In genomic region chr11:100290235-100290634, GRCm38 (mm10) we compare ENCODE assay signal across 16 mouse cellular contexts. TPM values are rescaled to one million over a fixed set of nuclear protein-coding genes. Genes with fewer than 3 reads are reported as not detected.
A peak's percentile ranks its signal among the peaks of the same experiment; 100 is the strongest.
DNase-seq lines count a peak whose midpoint lies in the region; ATAC-seq and TF ChIP-seq lines count a peak whose summit lies in the region.
"Had no signal": no experiment of that assay in that cellular context is flagged by ENCODE, and none has a peak within 500 bp of the region (broad histone marks: within the 10 kb centered on the region; RNA-seq: fewer than 3 reads in every experiment).

No protein-coding gene starts in this region.

- H3K4me1 ChIP-seq in kidney, adult 2 months (ENCODE audit: control insufficient read depth, insufficient read depth, low read length): no peaks in the 10 kb centered on the region
- H3K4me1 ChIP-seq in embryonic facial prominence, embryonic 14.5 days (ENCODE audit: control insufficient read depth, insufficient read depth, low read length): peaks cover 8% of the 10 kb centered on the region
- H3K4me1 ChIP-seq: liver, embryonic 15.5 days had no signal

- 61% methylated on average over 5 of the region's 5 CpGs for WGBS in kidney, adult 2 months
- WGBS in embryonic facial prominence, embryonic 14.5 days: 38% methylated on average over 5 of the region's 5 CpGs

- no peaks in the 10 kb centered on the region for H3K9me3 ChIP-seq in embryonic facial prominence, embryonic 14.5 days (ENCODE audit: control insufficient read depth, low read length)
- H3K9me3 ChIP-seq: liver, embryonic 15.5 days had no signal

- ATAC-seq in embryonic facial prominence, embryonic 14.5 days (ENCODE audit: low read depth): no peak
- ATAC-seq in granulocyte monocyte progenitor cell, adult 5-6 weeks (replicated peaks; ENCODE audit: poor library complexity, severe bottlenecking): no peak

- H3K27me3 ChIP-seq in kidney, adult 2 months (replicated peaks; ENCODE audit: control insufficient read depth, insufficient read depth, low read length): no peaks in the 10 kb centered on the region
- no peaks in the 10 kb centered on the region for H3K27me3 ChIP-seq in embryonic facial prominence, embryonic 14.5 days (replicated peaks; ENCODE audit: control insufficient read depth, insufficient read depth, low read length)

- H3K36me3 ChIP-seq in kidney, adult 2 months (ENCODE audit: control insufficient read depth, insufficient read depth, low read length): no peaks in the 10 kb centered on the region
- no peaks in the 10 kb centered on the region for H3K36me3 ChIP-seq in embryonic facial prominence, embryonic 14.5 days (ENCODE audit: control insufficient read depth, insufficient read depth, low read length)
- H3K36me3 ChIP-seq: liver, embryonic 15.5 days had no signal

- no peak for TF ChIP-seq CTCF in kidney, adult 2 months (conservative IDR thresholded peaks at IDR 0.05; ENCODE audit: insufficient read depth, insufficient read length, low read depth, low read length)

- H3K9ac ChIP-seq in embryonic facial prominence, embryonic 14.5 days (ENCODE audit: low read depth, low read length): 0 out of 2 replicates have a peak overlapping the region, but pooled peaks have one; percentile 26
- H3K9ac ChIP-seq: liver, embryonic 15.5 days had no signal

- H3K27ac ChIP-seq in kidney, adult 2 months (ENCODE audit: insufficient read depth, low read depth, low read length): no peak overlapping the region; the same call in 1 of the 2 replicates
- H3K27ac ChIP-seq in embryonic facial prominence, embryonic 14.5 days (replicated peaks; ENCODE audit: low read depth, low read length): peak overlapping the region; percentile 74
- H3K27ac ChIP-seq: left cerebral cortex, adult 2 months; liver, embryonic 15.5 days had no signal

- H3K4me2 ChIP-seq in embryonic facial prominence, embryonic 14.5 days (ENCODE audit: low read depth, low read length): no peak overlapping the region
- H3K4me2 ChIP-seq: heart, embryonic 11.5 days; liver, embryonic 15.5 days had no signal

- peak; percentile 13 for DNase-seq in adrenal gland, postnatal 25 days
- no peak for DNase-seq in adrenal gland, postnatal 10 days
- peak; percentile 13 for DNase-seq in kidney, adult 2 months
- no peak for DNase-seq in kidney, postnatal 36 days
- DNase-seq in embryonic facial prominence, embryonic 14.5 days (ENCODE audit: low spot score): peak; percentile 59
- peak; percentile 31 to 62 for DNase-seq in lung, postnatal 4 days
- no peak for DNase-seq in cerebellum, adult 11 months
- DNase-seq: B cell, adult 2 months; kidney, adult 8-10 months; spleen, adult 18-20 months had no signal

- no peak for TF ChIP-seq POLR2A in kidney, adult 2 months (IDR thresholded peaks at IDR 0.05; ENCODE audit: low read depth, low read length)

- H3K4me3 ChIP-seq in kidney, adult 2 months (ENCODE audit: insufficient read depth, low read depth, low read length): no peak overlapping the region
- H3K4me3 ChIP-seq in embryonic facial prominence, embryonic 14.5 days (ENCODE audit: low read depth, low read length): no peak overlapping the region
- H3K4me3 ChIP-seq: left cerebral cortex, adult 2 months; liver, embryonic 15.5 days had no signal

RNA-seq across cellular contexts. Expression of gene Krt42, which starts 20.6 kb away (rescaled TPM):
- not detected in 2 replicates for total RNA-seq in adrenal gland, postnatal 25 days (2021)
- not detected for total RNA-seq in adrenal gland, postnatal 10 days (2021)
- polyA plus RNA-seq in kidney, adult 2 months (2012; rRNA removed): not detected in 2 replicates
- 0.22 TPM in 1 of 2 replicates, not detected in the other for polyA plus RNA-seq in embryonic facial prominence, embryonic 14.5 days (2014; fragmentation: Nextera tagmentation; extraction: Ambion mirVana)
- not detected in 2 replicates for total RNA-seq in granulocyte monocyte progenitor cell, adult 5-6 weeks (2014; fragmentation: Nextera tagmentation)
- not detected in 2 replicates for total RNA-seq in granulocyte monocyte progenitor cell, adult 5-6 weeks (2017)
- total RNA-seq: common myeloid progenitor, adult 5-6 weeks; left cerebral cortex, adult 2 months had no signal
- polyA plus RNA-seq: liver, embryonic 15.5 days; midbrain, postnatal 0 days had no signal

RNA-seq across cellular contexts. Expression of gene Krt17, which starts 29.4 kb away (rescaled TPM):
- not detected in 2 replicates for total RNA-seq in adrenal gland, postnatal 25 days (2021)
- total RNA-seq in adrenal gland, postnatal 10 days (2021): not detected
- 0.08 TPM in 1 of 2 replicates, not detected in the other for polyA plus RNA-seq in kidney, adult 2 months (2012; rRNA removed)
- 129 and 152 TPM in 2 replicates for polyA plus RNA-seq in embryonic facial prominence, embryonic 14.5 days (2014; fragmentation: Nextera tagmentation; extraction: Ambion mirVana)
- not detected in 2 replicates for total RNA-seq in granulocyte monocyte progenitor cell, adult 5-6 weeks (2014; fragmentation: Nextera tagmentation)
- total RNA-seq in granulocyte monocyte progenitor cell, adult 5-6 weeks (2017): not detected in 2 replicates
- total RNA-seq: common myeloid progenitor, adult 5-6 weeks; left cerebral cortex, adult 2 months had no signal

RNA-seq across cellular contexts. Expression of gene Eif1, which starts 29.4 kb away (rescaled TPM):
- total RNA-seq in adrenal gland, postnatal 25 days (2021): 904 and 1,056 TPM in 2 replicates
- 1,000 to 10,000 TPM in 1 of 2 experiments, 100 to 1,000 TPM in 1; 930 to 1,143 TPM for total RNA-seq in adrenal gland, postnatal 10 days (2021)
- polyA plus RNA-seq in kidney, adult 2 months (2012; rRNA removed): 116 and 173 TPM in 2 replicates
- 1,802 and 1,879 TPM in 2 replicates for polyA plus RNA-seq in embryonic facial prominence, embryonic 14.5 days (2014; fragmentation: Nextera tagmentation; extraction: Ambion mirVana)
- total RNA-seq in granulocyte monocyte progenitor cell, adult 5-6 weeks (2014; fragmentation: Nextera tagmentation): 716 and 727 TPM in 2 replicates
- 109 and 139 TPM in 2 replicates for total RNA-seq in granulocyte monocyte progenitor cell, adult 5-6 weeks (2017)

RNA-seq across cellular contexts. Expression of gene Krt16, which starts 41.5 kb away (rescaled TPM):
- not detected in 2 replicates for total RNA-seq in adrenal gland, postnatal 25 days (2021)
- not detected for total RNA-seq in adrenal gland, postnatal 10 days (2021)
- polyA plus RNA-seq in kidney, adult 2 months (2012; rRNA removed): not detected in 2 replicates
- 1.2 and 1.8 TPM in 2 replicates for polyA plus RNA-seq in embryonic facial prominence, embryonic 14.5 days (2014; fragmentation: Nextera tagmentation; extraction: Ambion mirVana)
- not detected in 2 replicates for total RNA-seq in granulocyte monocyte progenitor cell, adult 5-6 weeks (2014; fragmentation: Nextera tagmentation)
- total RNA-seq in granulocyte monocyte progenitor cell, adult 5-6 weeks (2017): not detected in 2 replicates
- total RNA-seq: common myeloid progenitor, adult 5-6 weeks; left cerebral cortex, adult 2 months; midbrain, postnatal 0 days had no signal
- polyA plus RNA-seq: heart, embryonic 11.5 days; liver, embryonic 15.5 days; midbrain, postnatal 0 days had no signal

RNA-seq across cellular contexts. Expression of gene Gast, which starts 44.0 kb away (rescaled TPM):
- total RNA-seq in adrenal gland, postnatal 25 days (2021): not detected in 2 replicates
- not detected for total RNA-seq in adrenal gland, postnatal 10 days (2021)
- not detected in 2 replicates for polyA plus RNA-seq in kidney, adult 2 months (2012; rRNA removed)
- polyA plus RNA-seq in embryonic facial prominence, embryonic 14.5 days (2014; fragmentation: Nextera tagmentation; extraction: Ambion mirVana): 1.0 and 1.1 TPM in 2 replicates
- total RNA-seq in granulocyte monocyte progenitor cell, adult 5-6 weeks (2014; fragmentation: Nextera tagmentation): not detected in 2 replicates
- total RNA-seq in granulocyte monocyte progenitor cell, adult 5-6 weeks (2017): not detected in 2 replicates
- total RNA-seq: common myeloid progenitor, adult 5-6 weeks; left cerebral cortex, adult 2 months; midbrain, postnatal 0 days had no signal
- polyA plus RNA-seq: heart, embryonic 11.5 days; liver, embryonic 15.5 days had no signal

Comparison
In these comparisons a context has a peak if more than half of its experiments do, and no peak if none do; other contexts are left out.
1. DNase-seq: peak in adrenal gland, postnatal 25 days (single experiment), kidney, adult 2 months (single experiment), embryonic facial prominence, embryonic 14.5 days (single experiment) and lung, postnatal 4 days (2 of 2); none in adrenal gland, postnatal 10 days (single experiment), kidney, postnatal 36 days (0 of 2) and cerebellum, adult 11 months (single experiment).